Mouse (Mus musculus) neural tube, embryonic 14.5 days (tissue): Measurements from ENCODE around the gene 5730596B20Rik. TPM values are rescaled to one million over a fixed set of nuclear protein-coding genes. Genes with fewer than 3 reads are reported as not detected.

Experiments
- ATAC-seq: fragments of 200-750 bp; cut with Nextera tagmentation; 2 replicates; pipeline ENCODE4 v1.8.0; 2017; ENCODE audit warnings: low read depth, mild to moderate bottlenecking, moderate TSS enrichment, moderate library complexity
- H3K27ac ChIP-seq: fragments of 300-500 bp; sonication (generic); 2 replicates; pipeline ENCODE4 v1.5.1; 2014; ENCODE audit warnings: low read depth, mild to moderate bottlenecking, control low read depth, low read length, moderate library complexity, mixed read lengths
- H3K27me3 ChIP-seq: fragments of 300-500 bp; sonication (generic); 2 replicates; pipeline ENCODE4 v1.6.1; 2014; ENCODE audit warnings: low read length; ENCODE audit not compliant: control insufficient read depth, insufficient read depth
- H3K36me3 ChIP-seq: fragments of 300-500 bp; sonication (generic); 2 replicates; pipeline ENCODE4 v1.6.1; 2014; ENCODE audit warnings: low read length, mixed read lengths; ENCODE audit not compliant: control insufficient read depth, insufficient read depth
- H3K4me1 ChIP-seq: fragments of 300-500 bp; sonication (generic); 2 replicates; pipeline ENCODE4 v1.6.1; 2014; ENCODE audit warnings: low read length; ENCODE audit not compliant: control insufficient read depth, insufficient read depth
- H3K4me2 ChIP-seq: fragments of 300-500 bp; sonication (generic); 2 replicates; pipeline ENCODE4 v1.6.1; 2014; ENCODE audit warnings: mild to moderate bottlenecking, low read depth, low read length, control low read depth
- H3K4me3 ChIP-seq: fragments of 300-500 bp; sonication (generic); 2 replicates; pipeline ENCODE4 v1.5.1; 2014; ENCODE audit warnings: low read depth, low read length, control low read depth, mixed read lengths
- H3K9ac ChIP-seq: fragments of 300-500 bp; sonication (generic); replicated peaks from 2 replicates; pipeline ENCODE4 v1.6.1; 2014; ENCODE audit warnings: low read depth, mild to moderate bottlenecking, control low read depth, low read length, mixed read lengths
- H3K9me3 ChIP-seq: fragments of 300-500 bp; sonication (generic); 2 replicates; pipeline ENCODE4 v1.6.1; 2016; ENCODE audit warnings: low read length; ENCODE audit not compliant: control insufficient read depth
- WGBS: fragments of 180-500 bp; shearing (Covaris S2); extraction: QIAGEN DNeasy Blood & Tissue Kit; methylation state at CpG from one replicate; pipeline ENCODE4 v1.1.7; 2014; 5-methylcytosine and 5-hydroxymethylcytosine counted together
- polyA plus RNA-seq: library from polyadenylated mRNA; unstranded; fragments of >200 nt; fragmentation: Nextera tagmentation; extraction: Ambion mirVana; gene quantifications from 2 replicates; pipeline ENCODE4 v1.2.1, GENCODE M21; 2014

5730596B20Rik gene
- polyA plus RNA-seq, 1 experiment from 2014 or later, result 2.2 TPM

GRCm38 (mm10) chr6:52166431-52167077 is 10.7 kb upstream of the 5730596B20Rik start:
- Histone ChIP-seq H3K9ac (peak overlapping the region; percentile 82), H3K36me3 (peaks cover 7% of the 10 kb centered on the region; the same call in 1 of the 2 replicates), H3K9me3 (no peaks in the 10 kb centered on the region), H3K27me3 (no peaks in the 10 kb centered on the region), H3K4me1 (peaks cover 83% of the 10 kb centered on the region), H3K4me3 (0 out of 2 replicates have a peak overlapping the region, but pooled peaks have one; percentile 43), H3K27ac (peak overlapping the region; percentile 99), H3K4me2 (peak overlapping the region; percentile 81)
- WGBS, result 11% methylated on average over 4 of the region's 4 CpGs
- no peak for ATAC-seq

GRCm38 (mm10) chr6:52167176-52167575 is 10.1 kb upstream of the 5730596B20Rik start:
- WGBS, result 20% methylated on average over 1 of the region's 1 CpGs
- Histone ChIP-seq H3K27ac (peak overlapping the region; percentile 99), H3K27me3 (no peaks in the 10 kb centered on the region), H3K4me3 (peak overlapping the region; percentile 26; the same call in 1 of the 2 replicates), H3K4me2 (peak overlapping the region; percentile 65), H3K9ac (peak overlapping the region; percentile 75), H3K4me1 (peaks cover 84% of the 10 kb centered on the region), H3K9me3 (no peaks in the 10 kb centered on the region), H3K36me3 (peaks cover 7% of the 10 kb centered on the region; the same call in 1 of the 2 replicates)
- no peak for ATAC-seq

- peak overlapping the region; percentile 65 for H3K4me2 ChIP-seq
Measured at GRCm38 (mm10) chr6:52167736-52168161, 9.5 kb upstream of the 5730596B20Rik start.

GRCm38 (mm10) chr6:52168191-52169055 is 8.9 kb upstream of the 5730596B20Rik start:
- Histone ChIP-seq H3K4me3 (peak overlapping the region; percentile 26), H3K4me2 (peak overlapping the region; percentile 65), H3K9me3 (no peaks in the 10 kb centered on the region), H3K9ac (peak overlapping the region; percentile 75), H3K27ac (peak overlapping the region; percentile 99), H3K27me3 (no peaks in the 10 kb centered on the region), H3K36me3 (peaks cover 7% of the 10 kb centered on the region; the same call in 1 of the 2 replicates), H3K4me1 (peaks cover 91% of the 10 kb centered on the region)
- under 1% methylated on average over 42 of the region's 42 CpGs for WGBS
- ATAC-seq, result no peak

More at GRCm38 (mm10) chr6:52167736-52168161, 9.5 kb upstream of the 5730596B20Rik start:
- peak overlapping the region; percentile 99 for H3K27ac ChIP-seq
- H3K9me3 ChIP-seq, result no peaks in the 10 kb centered on the region
- H3K36me3 ChIP-seq, result peaks cover 7% of the 10 kb centered on the region; the same call in 1 of the 2 replicates
- H3K4me3 ChIP-seq, result peak overlapping the region; percentile 26
- no peaks in the 10 kb centered on the region for H3K27me3 ChIP-seq
- H3K4me1 ChIP-seq, result peaks cover 90% of the 10 kb centered on the region
- no peak for ATAC-seq
- H3K9ac ChIP-seq, result peak overlapping the region; percentile 75
- 10% methylated on average over 14 of the region's 14 CpGs for WGBS

GRCm38 (mm10) chr6:52169499-52170165 is 7.7 kb upstream of the 5730596B20Rik start:
- H3K9ac ChIP-seq, result peak overlapping the region; percentile 33
- H3K9me3 ChIP-seq, result no peaks in the 10 kb centered on the region
- H3K27me3 ChIP-seq, result no peaks in the 10 kb centered on the region
- H3K4me2 ChIP-seq, result peak overlapping the region; percentile 65
- WGBS, result 11% methylated on average over 16 of the region's 16 CpGs
- H3K36me3 ChIP-seq, result peaks cover 7% of the 10 kb centered on the region; the same call in 1 of the 2 replicates
- no peak for ATAC-seq
- peaks cover 87% of the 10 kb centered on the region for H3K4me1 ChIP-seq
- peak overlapping the region; percentile 93 for H3K27ac ChIP-seq
- H3K4me3 ChIP-seq, result no peak overlapping the region

- H3K27ac ChIP-seq, result peak overlapping the region; percentile 93
- WGBS, result 6% methylated on average over 40 of the region's 40 CpGs
- ATAC-seq, result no peak
- no peaks in the 10 kb centered on the region for H3K9me3 ChIP-seq
- H3K36me3 ChIP-seq, result peaks cover 7% of the 10 kb centered on the region; the same call in 1 of the 2 replicates
- no peak overlapping the region; the same call in 1 of the 2 replicates for H3K4me3 ChIP-seq
- peak overlapping the region; percentile 33 for H3K9ac ChIP-seq
- peak overlapping the region; percentile 65 for H3K4me2 ChIP-seq
- peaks cover 85% of the 10 kb centered on the region for H3K4me1 ChIP-seq
- H3K27me3 ChIP-seq, result no peaks in the 10 kb centered on the region
Measured at GRCm38 (mm10) chr6:52170166-52170897, 7.0 kb upstream of the 5730596B20Rik start.

- Histone ChIP-seq H3K9me3 (no peaks in the 10 kb centered on the region), H3K9ac (peak overlapping the region; percentile 33), H3K27ac (peak overlapping the region; percentile 93), H3K27me3 (no peaks in the 10 kb centered on the region), H3K4me2 (peak overlapping the region; percentile 65), H3K4me1 (peaks cover 85% of the 10 kb centered on the region), H3K4me3 (no peak overlapping the region), H3K36me3 (peaks cover 7% of the 10 kb centered on the region; the same call in 1 of the 2 replicates)
- ATAC-seq, result no peak
- 10% methylated on average over 5 of the region's 5 CpGs for WGBS
Measured at GRCm38 (mm10) chr6:52170898-52171223, 6.4 kb upstream of the 5730596B20Rik start.

GRCm38 (mm10) chr6:52171331-52171730 is 6.0 kb upstream of the 5730596B20Rik start:
- no peak for ATAC-seq
- H3K9ac ChIP-seq, result peak overlapping the region; percentile 33; the same call in 1 of the 2 replicates
- WGBS, result 1% methylated on average over 4 of the region's 4 CpGs
- peak overlapping the region; percentile 65; the same call in 1 of the 2 replicates for H3K4me2 ChIP-seq
- peaks cover 7% of the 10 kb centered on the region; the same call in 1 of the 2 replicates for H3K36me3 ChIP-seq
- H3K9me3 ChIP-seq, result no peaks in the 10 kb centered on the region
- peaks cover 85% of the 10 kb centered on the region for H3K4me1 ChIP-seq
- no peak overlapping the region for H3K4me3 ChIP-seq
- no peaks in the 10 kb centered on the region for H3K27me3 ChIP-seq
- H3K27ac ChIP-seq, result peak overlapping the region; percentile 93
